Mouse (Mus musculus): ENCODE results near the gene Gtdc1. TPM values are rescaled to one million over a fixed set of nuclear protein-coding genes. Genes with fewer than 3 reads are reported as not detected.

The Gtdc1 gene
- polyA plus RNA-seq, 1 experiment from 2014 or later: 10.1 TPM

- H3K36me3 ChIP-seq: no peaks in the 10 kb centered on the region
- H3K27me3 ChIP-seq (replicated peaks): peaks cover 6% of the 10 kb centered on the region; the same call in 1 of the 2 replicates
- H3K9me3 ChIP-seq (replicated peaks): no peaks in the 10 kb centered on the region
- H3K4me3 ChIP-seq: peak overlapping the region; percentile 56
- 2% methylated on average over 42 of the region's 42 CpGs for WGBS
- H3K9ac ChIP-seq: peak overlapping the region; percentile 69
- peak overlapping the region; percentile 92 for H3K4me2 ChIP-seq
- ATAC-seq (ENCODE audit: insufficient number of reproducible peaks, low FRiP score): peak; percentile 33
- 0 out of 2 replicates have a peak, but pooled peaks cover 2% of the 10 kb centered on the region for H3K4me1 ChIP-seq (replicated peaks)
- H3K27ac ChIP-seq (ENCODE audit: poor library complexity, severe bottlenecking): no peak overlapping the region
These were observed 370.4 kb downstream of the Gtdc1 start for GRCm38 (mm10) chr2:44556861-44557592.

GRCm38 (mm10) chr2:44554716-44555115 lies 372.7 kb downstream of the Gtdc1 start:
- H3K27me3 ChIP-seq (replicated peaks): peaks cover 6% of the 10 kb centered on the region; the same call in 1 of the 2 replicates
- H3K4me2 ChIP-seq: no peak overlapping the region
- ATAC-seq (ENCODE audit: insufficient number of reproducible peaks, low FRiP score): no peak
- H3K36me3 ChIP-seq: no peaks in the 10 kb centered on the region
- no peak overlapping the region for H3K9ac ChIP-seq
- H3K4me1 ChIP-seq (replicated peaks): 0 out of 2 replicates have a peak, but pooled peaks cover 2% of the 10 kb centered on the region
- 85% methylated on average over 3 of the region's 3 CpGs for WGBS
- no peak overlapping the region for H3K27ac ChIP-seq (ENCODE audit: poor library complexity, severe bottlenecking)
- no peaks in the 10 kb centered on the region for H3K9me3 ChIP-seq (replicated peaks)
- no peak overlapping the region for H3K4me3 ChIP-seq

GRCm38 (mm10) chr2:44549311-44549710 lies 378.1 kb downstream of the Gtdc1 start:
- Histone ChIP-seq H3K4me1 (replicated peaks) (no peaks in the 10 kb centered on the region), H3K9ac (no peak overlapping the region), H3K9me3 (replicated peaks) (no peaks in the 10 kb centered on the region), H3K4me2 (no peak overlapping the region), H3K36me3 (no peaks in the 10 kb centered on the region), H3K27ac (ENCODE audit: poor library complexity, severe bottlenecking) (no peak overlapping the region), H3K27me3 (replicated peaks) (no peaks in the 10 kb centered on the region), H3K4me3 (no peak overlapping the region)
- 67% methylated on average over 6 of the region's 6 CpGs for WGBS
- ATAC-seq (ENCODE audit: insufficient number of reproducible peaks, low FRiP score): no peak

DNA sequence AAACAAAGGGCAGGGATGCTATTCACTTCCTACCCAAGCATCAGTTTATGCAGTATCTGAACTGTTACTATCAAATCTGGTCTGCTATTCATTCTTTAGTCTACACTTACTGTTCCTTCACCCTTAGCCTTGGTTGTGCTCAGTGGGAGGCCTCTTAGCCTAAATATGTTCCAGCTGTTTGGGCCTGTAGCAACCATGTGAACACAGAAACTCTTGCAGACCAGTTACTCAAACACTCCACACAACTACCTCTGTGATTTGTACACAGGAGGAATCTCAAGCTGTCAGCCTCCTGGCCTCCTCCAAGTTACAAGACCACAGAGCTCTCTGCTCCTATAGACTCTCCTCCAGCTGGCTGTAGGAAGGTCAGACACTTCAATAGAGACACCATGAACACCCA lies 384.7 kb downstream of the Gtdc1 start:
- no peak for ATAC-seq (ENCODE audit: insufficient number of reproducible peaks, low FRiP score)

GRCm38 (mm10) chr2:44541726-44542125 lies 385.7 kb downstream of the Gtdc1 start:
- Histone ChIP-seq H3K9ac (no peak overlapping the region), H3K4me3 (no peak overlapping the region), H3K4me1 (replicated peaks) (no peaks in the 10 kb centered on the region), H3K4me2 (no peak overlapping the region), H3K36me3 (no peaks in the 10 kb centered on the region), H3K27ac (ENCODE audit: poor library complexity, severe bottlenecking) (no peak overlapping the region), H3K27me3 (replicated peaks) (no peaks in the 10 kb centered on the region), H3K9me3 (replicated peaks) (no peaks in the 10 kb centered on the region)
- no peak for ATAC-seq (ENCODE audit: insufficient number of reproducible peaks, low FRiP score)
- 91% methylated on average over 6 of the region's 6 CpGs for WGBS

More for the DNA sequence above, 384.7 kb downstream of the Gtdc1 start:
- Histone ChIP-seq H3K4me2 (no peak overlapping the region), H3K27ac (ENCODE audit: poor library complexity, severe bottlenecking) (no peak overlapping the region), H3K4me1 (replicated peaks) (no peaks in the 10 kb centered on the region), H3K36me3 (no peaks in the 10 kb centered on the region), H3K9me3 (replicated peaks) (no peaks in the 10 kb centered on the region), H3K4me3 (no peak overlapping the region), H3K27me3 (replicated peaks) (no peaks in the 10 kb centered on the region), H3K9ac (no peak overlapping the region)

- H3K36me3 ChIP-seq: no peaks in the 10 kb centered on the region
- WGBS: 81% methylated on average over 6 of the region's 6 CpGs
- no peak overlapping the region for H3K27ac ChIP-seq (ENCODE audit: poor library complexity, severe bottlenecking)
- no peak overlapping the region for H3K4me3 ChIP-seq
- H3K9me3 ChIP-seq (replicated peaks): no peaks in the 10 kb centered on the region
- no peak for ATAC-seq (ENCODE audit: insufficient number of reproducible peaks, low FRiP score)
- no peak overlapping the region for H3K9ac ChIP-seq
- H3K4me1 ChIP-seq (replicated peaks): no peaks in the 10 kb centered on the region
- H3K4me2 ChIP-seq: no peak overlapping the region
- H3K27me3 ChIP-seq (replicated peaks): no peaks in the 10 kb centered on the region
These were observed 386.6 kb downstream of the Gtdc1 start for GRCm38 (mm10) chr2:44540881-44541280.

- H3K9me3 ChIP-seq (replicated peaks): no peaks in the 10 kb centered on the region
- H3K9ac ChIP-seq: no peak overlapping the region
- 0 out of 2 replicates have a peak, but pooled peaks cover 4% of the 10 kb centered on the region for H3K4me1 ChIP-seq (replicated peaks)
- H3K36me3 ChIP-seq: no peaks in the 10 kb centered on the region
- H3K4me3 ChIP-seq: no peak overlapping the region
- no peak for ATAC-seq (ENCODE audit: insufficient number of reproducible peaks, low FRiP score)
- H3K27me3 ChIP-seq (replicated peaks): no peaks in the 10 kb centered on the region
- no peak overlapping the region for H3K4me2 ChIP-seq
- no peak overlapping the region for H3K27ac ChIP-seq (ENCODE audit: poor library complexity, severe bottlenecking)
- WGBS: 72% methylated on average over 5 of the region's 5 CpGs
These were observed 388.3 kb downstream of the Gtdc1 start for GRCm38 (mm10) chr2:44539121-44539634.

- H3K9ac ChIP-seq: no peak overlapping the region
- no peaks in the 10 kb centered on the region for H3K36me3 ChIP-seq
- no peak overlapping the region for H3K4me3 ChIP-seq
- H3K4me1 ChIP-seq (replicated peaks): 0 out of 2 replicates have a peak, but pooled peaks cover 4% of the 10 kb centered on the region
- no peaks in the 10 kb centered on the region for H3K9me3 ChIP-seq (replicated peaks)
- ATAC-seq (ENCODE audit: insufficient number of reproducible peaks, low FRiP score): no peak
- no peak overlapping the region for H3K4me2 ChIP-seq
- no peak overlapping the region for H3K27ac ChIP-seq (ENCODE audit: poor library complexity, severe bottlenecking)
- WGBS: 76% methylated on average over 4 of the region's 4 CpGs
- no peaks in the 10 kb centered on the region for H3K27me3 ChIP-seq (replicated peaks)
These were observed 389.3 kb downstream of the Gtdc1 start for GRCm38 (mm10) chr2:44538135-44538534.

- 0 out of 2 replicates have a peak, but pooled peaks cover 4% of the 10 kb centered on the region for H3K4me1 ChIP-seq (replicated peaks)
- H3K36me3 ChIP-seq: no peaks in the 10 kb centered on the region
- no peak overlapping the region for H3K9ac ChIP-seq
- no peak overlapping the region for H3K4me3 ChIP-seq
- WGBS: 92% methylated on average over 11 of the region's 11 CpGs
- ATAC-seq (ENCODE audit: insufficient number of reproducible peaks, low FRiP score): no peak
- no peaks in the 10 kb centered on the region for H3K27me3 ChIP-seq (replicated peaks)
- no peaks in the 10 kb centered on the region for H3K9me3 ChIP-seq (replicated peaks)
- H3K27ac ChIP-seq (ENCODE audit: poor library complexity, severe bottlenecking): no peak overlapping the region
- no peak overlapping the region for H3K4me2 ChIP-seq
These were observed 391.7 kb downstream of the Gtdc1 start for GRCm38 (mm10) chr2:44535760-44536159.

GRCm38 (mm10) chr2:44535136-44535675 lies 392.3 kb downstream of the Gtdc1 start:
- Histone ChIP-seq H3K27me3 (replicated peaks) (no peaks in the 10 kb centered on the region), H3K4me3 (no peak overlapping the region), H3K9ac (no peak overlapping the region), H3K27ac (ENCODE audit: poor library complexity, severe bottlenecking) (no peak overlapping the region), H3K9me3 (replicated peaks) (no peaks in the 10 kb centered on the region), H3K36me3 (no peaks in the 10 kb centered on the region), H3K4me2 (no peak overlapping the region), H3K4me1 (replicated peaks) (0 out of 2 replicates have a peak, but pooled peaks cover 4% of the 10 kb centered on the region)
- no peak for ATAC-seq (ENCODE audit: insufficient number of reproducible peaks, low FRiP score)
- 74% methylated on average over 10 of the region's 10 CpGs for WGBS

DNA sequence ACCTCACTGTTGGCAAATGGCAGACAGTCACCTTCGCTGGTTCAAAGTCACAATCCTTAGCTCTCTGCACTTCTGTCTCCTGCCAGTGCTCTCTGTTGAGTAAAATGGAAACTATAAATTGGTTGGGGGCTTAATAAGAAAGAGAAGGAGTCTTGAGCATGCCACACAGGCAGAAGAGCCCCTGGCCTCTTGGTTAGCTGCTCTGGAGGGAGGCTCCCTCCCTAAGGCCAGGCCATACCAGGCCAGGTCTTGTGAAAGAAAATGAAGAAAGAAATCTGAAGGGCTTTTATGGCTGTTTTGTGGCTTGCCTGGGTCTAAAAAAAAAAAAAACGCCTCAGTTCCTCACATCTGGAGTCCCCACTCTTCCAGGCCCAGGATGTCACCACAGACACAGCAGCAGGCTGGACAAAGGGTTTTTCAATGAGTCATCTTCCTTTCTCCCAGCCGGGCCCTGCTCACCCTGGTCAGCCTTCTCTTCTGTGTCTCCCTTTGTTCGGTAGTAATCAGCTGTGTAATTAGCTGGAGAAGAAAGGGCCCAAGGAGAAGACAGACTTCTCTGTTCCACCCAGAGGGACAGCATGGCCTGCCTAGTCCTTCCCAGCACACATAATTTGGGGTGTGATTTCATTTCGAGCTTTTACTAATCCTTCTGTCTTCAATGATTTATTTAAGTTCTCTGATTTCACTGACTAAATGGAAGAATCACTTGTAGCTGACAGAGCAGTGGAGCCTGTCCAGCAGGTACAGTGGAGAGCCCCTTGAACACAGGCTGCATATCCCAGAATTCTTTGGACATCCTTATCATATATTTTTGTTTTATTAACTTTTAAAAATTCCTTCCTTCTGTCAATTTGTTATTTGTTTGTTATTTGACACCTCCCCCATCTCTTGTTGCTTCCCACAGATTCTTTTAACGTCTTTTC lies 401.1 kb downstream of the Gtdc1 start:
- Histone ChIP-seq H3K27ac (ENCODE audit: poor library complexity, severe bottlenecking) (no peak overlapping the region), H3K27me3 (replicated peaks) (no peaks in the 10 kb centered on the region), H3K9ac (no peak overlapping the region), H3K4me2 (no peak overlapping the region), H3K9me3 (replicated peaks) (no peaks in the 10 kb centered on the region), H3K36me3 (no peaks in the 10 kb centered on the region), H3K4me3 (no peak overlapping the region), H3K4me1 (replicated peaks) (no peaks in the 10 kb centered on the region)
- ATAC-seq (ENCODE audit: insufficient number of reproducible peaks, low FRiP score): no peak
- 33% methylated on average over 6 of the region's 6 CpGs for WGBS

Data from heart, embryonic 12.5 days (tissue).